In genomic region chr1:21161742-21162141, GRCm38 (mm10) we compare ENCODE assay signal across 8 mouse cellular contexts. TPM values are rescaled to one million over a fixed set of nuclear protein-coding genes. Genes with fewer than 3 reads are reported as not detected.
DNase-seq lines count a peak whose midpoint lies in the region; ATAC-seq and TF ChIP-seq lines count a peak whose summit lies in the region.

No protein-coding gene starts in this region.

- H3K4me1 ChIP-seq in kidney, embryonic 15.5 days = peaks cover 4% of the 10 kb centered on the region; the same call in 1 of the 2 replicates
- 0 out of 2 replicates have a peak, but pooled peaks cover 3% of the 10 kb centered on the region for H3K4me1 ChIP-seq in limb, embryonic 14.5 days (ENCODE audit: control insufficient read depth, insufficient read depth, low read length)

- no peak for TF ChIP-seq POLR2A in limb, embryonic 14.5 days (IDR thresholded peaks at IDR 0.05; ENCODE audit: borderline replicate concordance, extremely low read depth, insufficient read depth, insufficient read length)

- peak; percentile 47 for TF ChIP-seq CTCF in C2C12 (IDR thresholded peaks at IDR 0.05; ENCODE audit: control insufficient read depth, insufficient read depth, insufficient read length)

- H3K27ac ChIP-seq in kidney, embryonic 15.5 days = no peak overlapping the region
- H3K27ac ChIP-seq in limb, embryonic 14.5 days (replicated peaks; ENCODE audit: low read depth, low read length) = no peak overlapping the region

- H3K36me3 ChIP-seq in C2C12 (ENCODE audit: control insufficient read depth, insufficient read depth) = no peaks in the 10 kb centered on the region
- H3K36me3 ChIP-seq in kidney, embryonic 15.5 days = no peaks in the 10 kb centered on the region
- no peaks in the 10 kb centered on the region for H3K36me3 ChIP-seq in limb, embryonic 14.5 days (ENCODE audit: control insufficient read depth, insufficient read depth, low read length)

- 15% methylated on average over 5 of the region's 5 CpGs for WGBS in kidney, embryonic 15.5 days
- 22% methylated on average over 5 of the region's 5 CpGs for WGBS in limb, embryonic 14.5 days

- H3K4me2 ChIP-seq in kidney, embryonic 15.5 days = no peak overlapping the region
- H3K4me2 ChIP-seq in limb, embryonic 14.5 days (replicated peaks; ENCODE audit: low read depth, low read length, severe bottlenecking) = no peak overlapping the region

- H3K27me3 ChIP-seq in C2C12 (ENCODE audit: control insufficient read depth, insufficient read depth, insufficient read length) = peaks cover 6% of the 10 kb centered on the region
- peaks cover 16% of the 10 kb centered on the region for H3K27me3 ChIP-seq in kidney, embryonic 15.5 days
- no peaks in the 10 kb centered on the region for H3K27me3 ChIP-seq in limb, embryonic 14.5 days (ENCODE audit: control insufficient read depth, insufficient read depth, low read length)

- DNase-seq in adrenal gland, adult 8-10 months = peak; percentile 42
- peak; percentile 80 for DNase-seq in embryo, embryonic 11 days
- peak; percentile 86 for DNase-seq in limb, embryonic 14.5 days (ENCODE audit: low spot score)
- peak; percentile 85 for DNase-seq in ovary, postnatal 14 days (ENCODE audit: low spot score)
- peak; percentile 82 for DNase-seq in thymus, postnatal 14 days

- no peaks in the 10 kb centered on the region for H3K79me3 ChIP-seq in C2C12 (ENCODE audit: low read depth)

- H3K9ac ChIP-seq in kidney, embryonic 15.5 days = no peak overlapping the region
- no peak overlapping the region for H3K9ac ChIP-seq in limb, embryonic 14.5 days (ENCODE audit: low read depth, low read length, severe bottlenecking)

- H3ac ChIP-seq in C2C12 (ENCODE audit: control insufficient read depth, insufficient read length, low read depth) = no peak overlapping the region

- ATAC-seq in granulocyte monocyte progenitor cell, adult 5-6 weeks (replicated peaks; ENCODE audit: poor library complexity, severe bottlenecking) = peak; percentile 66
- peak; percentile 44; the same call in 1 of the 2 replicates for ATAC-seq in kidney, embryonic 15.5 days (replicated peaks; ENCODE audit: low FRiP score)
- ATAC-seq in limb, embryonic 14.5 days (ENCODE audit: low FRiP score, low read depth) = peak; percentile 51; the same call in 1 of the 2 replicates

- H3K79me2 ChIP-seq in C2C12 (ENCODE audit: control insufficient read depth, insufficient read depth) = no peaks in the 10 kb centered on the region

- no peak overlapping the region for H3K4me3 ChIP-seq in C2C12 (ENCODE audit: insufficient read depth, poor library complexity, severe bottlenecking)
- no peak overlapping the region for H3K4me3 ChIP-seq in kidney, embryonic 15.5 days (replicated peaks)
- no peak overlapping the region for H3K4me3 ChIP-seq in limb, embryonic 14.5 days (replicated peaks; ENCODE audit: low read length)

- no peaks in the 10 kb centered on the region for H3K9me3 ChIP-seq in kidney, embryonic 15.5 days (replicated peaks)
- H3K9me3 ChIP-seq in limb, embryonic 14.5 days (ENCODE audit: control insufficient read depth, low read length) = no peaks in the 10 kb centered on the region

TF ChIP-seq in C2C12, 6 proteins besides CTCF, POLR2A, EP300 and RAD21:
- TF ChIP-seq USF1 (IDR thresholded peaks at IDR 0.05; ENCODE audit: low read depth) = no peak
- TF ChIP-seq FOSL1 (IDR thresholded peaks at IDR 0.05; ENCODE audit: insufficient read depth, low read length, poor library complexity, severe bottlenecking) = no peak
- TF ChIP-seq MAX (IDR thresholded peaks at IDR 0.05) = no peak
- no peak for TF ChIP-seq CEBPB (IDR thresholded peaks at IDR 0.05; ENCODE audit: low read depth)
- no peak for TF ChIP-seq MYOG (IDR thresholded peaks at IDR 0.05; ENCODE audit: control insufficient read depth, extremely low read depth, insufficient read length)
- no peak for TF ChIP-seq MYOD1 (IDR thresholded peaks at IDR 0.05; ENCODE audit: control insufficient read depth, insufficient read length, low read depth)

RNA-seq across cellular contexts. Expression of gene Tmem14a, which starts 56.6 kb away (rescaled TPM):
- polyA plus RNA-seq in C2C12 (2012; fragmentation: generic; extraction: Trizol) = 0.87 TPM
- 10 to 100 TPM in 1 of 4 experiments, 1 to 10 TPM in 3; 6.4 to 10.6 (median 9.1) TPM for total RNA-seq in adrenal gland, adult 8-10 months (2022)
- 1.1 and 1.6 TPM in 2 replicates for total RNA-seq in granulocyte monocyte progenitor cell, adult 5-6 weeks (2014; fragmentation: Nextera tagmentation)
- total RNA-seq in granulocyte monocyte progenitor cell, adult 5-6 weeks (2017) = 1.4 and 2.4 TPM in 2 replicates
- polyA plus RNA-seq in kidney, embryonic 15.5 days (2015; fragmentation: Nextera tagmentation; extraction: Ambion mirVana) = 11.8 and 12.7 TPM in 2 replicates
- 9.3 and 11.4 TPM in 2 replicates for polyA plus RNA-seq in limb, embryonic 14.5 days (2012; rRNA removed)
- 9.5 and 10.6 TPM in 2 replicates for polyA plus RNA-seq in limb, embryonic 14.5 days (2014; fragmentation: Nextera tagmentation; extraction: Ambion mirVana)
